Mouse (Mus musculus): ENCODE data around the gene Chp1.

GRCm38 (mm10) chr2:119542106-119542505 lies 5.4 kb upstream of the Chp1 start:
- TF ChIP-seq TAL1 (IDR thresholded peaks at IDR 0.05; ENCODE audit: low read length) (no peak), GATA1 (IDR thresholded peaks at IDR 0.05; ENCODE audit: low read length) (no peak)
